Mouse (Mus musculus): ENCODE data around the gene Mmd2. TPM values are rescaled to one million over a fixed set of nuclear protein-coding genes. Genes with fewer than 3 reads are reported as not detected.

Mmd2 gene
- total and polyA plus RNA-seq, 3 experiments = not detected

- H3K4me3 ChIP-seq (ENCODE audit: control insufficient read depth in 1 of 2, insufficient read depth in 1 of 2, low read depth in 2 of 2, low read length in 2 of 2) = no peak overlapping the region
- no peak overlapping the region for H3K27ac ChIP-seq (ENCODE audit: control insufficient read depth, low read depth, low read length)
- no peak overlapping the region for H3K9ac ChIP-seq (ENCODE audit: control insufficient read depth, low read depth, low read length, poor library complexity, severe bottlenecking)
- TF ChIP-seq TCF12 (IDR thresholded peaks at IDR 0.05; ENCODE audit: low read depth, low read length) (no peak), RCOR1 (IDR thresholded peaks at IDR 0.05; ENCODE audit: low read depth, low read length) (no peak), MYC (IDR thresholded peaks at IDR 0.05; ENCODE audit: low read depth, low read length) (no peak), KAT2A (conservative IDR thresholded peaks at IDR 0.05; ENCODE audit: low read depth, low read length) (no peak), TBP (IDR thresholded peaks at IDR 0.05; ENCODE audit: low read depth, low read length) (no peak), MEF2A (IDR thresholded peaks at IDR 0.05; ENCODE audit: extremely low read depth, insufficient replicate concordance, low read depth, low read length, poor library complexity, severe bottlenecking) (no peak)
- H3K4me1 ChIP-seq (ENCODE audit: control insufficient read depth in 1 of 2, insufficient read depth in 2 of 2, low read length in 2 of 2) = no peaks in the 10 kb centered on the region
- H3K79me2 ChIP-seq (ENCODE audit: control insufficient read depth, insufficient read depth, low read length, poor library complexity) = no peaks in the 10 kb centered on the region
- no peaks in the 10 kb centered on the region for H3K9me3 ChIP-seq (replicated peaks; ENCODE audit: insufficient read depth, low read length)
- no peak for DNase-seq (ENCODE audit: low read depth, low spot score)
- H3K36me3 ChIP-seq (ENCODE audit: control insufficient read depth in 1 of 2, insufficient read depth in 2 of 2, low read length in 2 of 2) = no peaks in the 10 kb centered on the region
- no peaks in the 10 kb centered on the region for H3K27me3 ChIP-seq (ENCODE audit: control insufficient read depth in 1 of 2, insufficient read depth in 2 of 2, low read length in 2 of 2)
These were observed 17.5 kb downstream of the Mmd2 start for GRCm38 (mm10) chr5:142590953-142591616.

- no peaks in the 10 kb centered on the region for H3K79me2 ChIP-seq (ENCODE audit: control insufficient read depth, insufficient read depth, low read length, poor library complexity)
- no peak for DNase-seq (ENCODE audit: low read depth, low spot score)
- H3K27me3 ChIP-seq (ENCODE audit: control insufficient read depth in 1 of 2, insufficient read depth in 2 of 2, low read length in 2 of 2) = no peaks in the 10 kb centered on the region
- TF ChIP-seq MAFK (IDR thresholded peaks at IDR 0.05; ENCODE audit: borderline replicate concordance, low read depth, low read length) (no peak), MAZ (IDR thresholded peaks at IDR 0.05; ENCODE audit: low read depth, low read length) (no peak), USF1 (IDR thresholded peaks at IDR 0.05; ENCODE audit: low read depth, low read length) (no peak), SIN3A (IDR thresholded peaks at IDR 0.05; ENCODE audit: low read length) (no peak), EP300 (IDR thresholded peaks at IDR 0.05; ENCODE audit: low read depth in 1 of 2, low read length in 2 of 2) (no peak), ZKSCAN1 (IDR thresholded peaks at IDR 0.05; ENCODE audit: low read depth, low read length) (no peak), E2F4 (IDR thresholded peaks at IDR 0.05; ENCODE audit: borderline replicate concordance, low read depth, low read length) (no peak), MEF2A (IDR thresholded peaks at IDR 0.05; ENCODE audit: extremely low read depth, insufficient replicate concordance, low read depth, low read length, poor library complexity, severe bottlenecking) (no peak), POLR2AphosphoS5 (IDR thresholded peaks at IDR 0.05; ENCODE audit: borderline replicate concordance, low read depth, low read length) (no peak), GABPA (IDR thresholded peaks at IDR 0.05; ENCODE audit: low read depth, low read length) (no peak)
- no peak overlapping the region for H3K9ac ChIP-seq (ENCODE audit: control insufficient read depth, low read depth, low read length, poor library complexity, severe bottlenecking)
- no peak overlapping the region for H3K4me3 ChIP-seq (ENCODE audit: control insufficient read depth in 1 of 2, insufficient read depth in 1 of 2, low read depth in 2 of 2, low read length in 2 of 2)
- no peaks in the 10 kb centered on the region for H3K9me3 ChIP-seq (replicated peaks; ENCODE audit: insufficient read depth, low read length)
- H3K36me3 ChIP-seq (ENCODE audit: control insufficient read depth in 1 of 2, insufficient read depth in 2 of 2, low read length in 2 of 2) = no peaks in the 10 kb centered on the region
- no peak overlapping the region for H3K27ac ChIP-seq (ENCODE audit: control insufficient read depth, low read depth, low read length)
- no peaks in the 10 kb centered on the region for H3K4me1 ChIP-seq (ENCODE audit: control insufficient read depth in 1 of 2, insufficient read depth in 2 of 2, low read length in 2 of 2)
These were observed 24.9 kb downstream of the Mmd2 start for GRCm38 (mm10) chr5:142583616-142584126.

Data from MEL (cell line).